Mouse (Mus musculus) bone marrow, adult 2 months (tissue): ENCODE results near the gene Rnf224.

Experiments
- CTCF ChIP-seq: fragments of 200-500 bp; IDR thresholded peaks from 2 replicates; pipeline ENCODE4 v1.5.1; 2011; ENCODE audit warnings: low read length, control low read depth; ENCODE audit not compliant: control insufficient read depth, insufficient read depth
- POLR2A ChIP-seq: fragments of 200-500 bp; IDR thresholded peaks from 2 replicates; pipeline ENCODE4 v1.6.1; 2011; ENCODE audit warnings: low read depth, mild to moderate bottlenecking, control low read depth, low read length, borderline replicate concordance; ENCODE audit not compliant: control insufficient read depth

DNA sequence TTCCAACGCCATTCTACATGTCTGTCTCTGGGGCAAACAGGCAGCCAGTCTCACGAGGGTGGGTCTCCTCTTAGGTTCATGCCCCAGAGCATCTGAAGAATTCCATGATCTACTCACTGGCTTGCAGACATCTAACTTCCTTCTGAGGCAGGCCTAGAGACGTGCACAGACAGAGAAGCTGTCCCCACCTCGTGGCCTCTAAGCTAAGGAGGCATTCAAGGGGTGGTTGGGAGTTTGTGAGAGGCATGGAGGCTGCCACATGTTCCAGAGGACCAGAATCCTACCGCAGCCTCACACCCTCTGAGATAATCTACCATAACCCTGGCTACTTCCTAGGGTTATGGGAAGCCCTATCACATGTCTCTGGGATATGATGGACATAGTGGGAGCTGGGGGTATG is 42.6 kb downstream of the Rnf224 start:
- TF ChIP-seq CTCF, result no peak
- no peak for TF ChIP-seq POLR2A
